Mouse (Mus musculus) brain, embryonic 14.5 days (tissue): ENCODE measurements around the gene Sec13.

Source experiments
- CTCF ChIP-seq: fragments of 200-500 bp; IDR thresholded peaks from 2 replicates; pipeline ENCODE4 v1.5.1; 2012; ENCODE audit warnings: inconsistent platforms, mild to moderate bottlenecking, moderate library complexity, borderline replicate concordance; ENCODE audit not compliant: insufficient read depth, insufficient read length; ENCODE audit errors: extremely low read depth
- POLR2A ChIP-seq: fragments of 200-500 bp; IDR thresholded peaks from 2 replicates; pipeline ENCODE4 v1.6.1; 2012; ENCODE audit warnings: mild to moderate bottlenecking, inconsistent platforms, borderline replicate concordance; ENCODE audit not compliant: poor library complexity, insufficient read depth, insufficient read length, severe bottlenecking; ENCODE audit errors: extremely low read depth

GRCm38 (mm10) chr6:113719878-113720277 lies 20.7 kb downstream of the Sec13 start, which contains the start of gene Ghrl:
- no peak for TF ChIP-seq POLR2A
- no peak for TF ChIP-seq CTCF
